Mouse (Mus musculus): ENCODE measurements around the gene Ifnz.
"Not testable (repeated sequence)": the region's sequence is repeated elsewhere in the genome, so short reads cannot be mapped to it uniquely, and the experiment has no call there.

Ifnz gene

DNA sequence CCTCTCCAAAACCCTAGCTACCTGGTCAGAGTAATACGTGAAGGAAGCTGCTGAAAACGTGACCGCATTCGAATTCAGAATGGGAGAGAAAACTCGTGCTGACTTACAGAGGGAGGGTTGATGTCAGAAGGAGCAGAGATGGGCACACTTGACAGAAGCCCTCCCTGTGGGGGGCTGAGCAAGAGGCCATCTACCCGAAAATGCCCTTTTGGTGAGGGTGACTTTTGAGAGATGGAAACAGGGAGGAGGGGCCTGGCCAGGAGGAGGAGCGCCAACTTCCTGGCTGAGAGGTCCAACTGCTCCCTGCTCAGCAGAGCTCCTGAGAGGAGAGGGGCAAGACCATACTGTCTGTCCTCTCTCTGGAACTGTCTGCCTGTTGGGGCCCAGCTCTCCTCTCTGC, at the start of gene Ifnz:
Gene Ifnz (plus strand): TSS at position 301 of the 400 bp plus-strand sequence.
- not testable (repeated sequence) for DNase-seq

DNA sequence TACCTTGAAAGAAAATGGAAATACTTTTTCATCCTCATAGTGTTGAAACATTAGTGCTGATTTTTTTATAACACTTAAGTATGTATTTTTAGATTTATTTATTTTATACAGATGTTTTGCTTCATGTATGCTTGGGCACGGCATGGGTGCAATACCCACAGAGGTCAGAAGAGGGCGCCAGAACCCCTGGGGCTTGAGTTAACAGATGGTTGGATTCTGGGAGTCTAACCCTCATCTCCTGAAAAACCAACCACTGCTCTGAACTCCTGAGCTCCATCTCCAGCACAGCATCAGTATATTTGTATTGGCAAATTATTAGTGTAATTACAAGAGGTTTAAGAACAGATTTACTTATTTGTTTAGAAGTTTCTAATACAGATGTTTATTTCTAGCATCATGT, 43.5 kb upstream of the Ifnz start:
- DNase-seq: peak; percentile 66 to 77

DNA sequence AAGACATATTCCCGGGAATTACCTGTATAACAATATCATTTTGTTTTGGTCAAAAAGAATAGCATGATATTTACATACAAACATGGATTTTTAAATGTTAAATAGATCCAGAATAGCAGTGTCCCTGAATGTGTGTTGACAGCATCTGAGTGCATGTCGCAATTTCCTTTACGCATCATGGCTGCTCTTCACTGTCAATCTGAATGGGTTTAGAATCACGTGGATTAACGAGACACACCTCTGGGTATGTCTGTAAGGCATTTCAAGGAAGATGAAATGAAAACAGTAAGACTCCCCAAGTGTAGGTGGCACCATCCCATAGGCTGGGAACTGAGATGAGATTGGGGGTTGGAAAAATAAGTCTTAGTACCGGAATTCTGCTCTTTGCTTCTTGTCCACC, 42.9 kb upstream of the Ifnz start:
- DNase-seq: no peak

DNA sequence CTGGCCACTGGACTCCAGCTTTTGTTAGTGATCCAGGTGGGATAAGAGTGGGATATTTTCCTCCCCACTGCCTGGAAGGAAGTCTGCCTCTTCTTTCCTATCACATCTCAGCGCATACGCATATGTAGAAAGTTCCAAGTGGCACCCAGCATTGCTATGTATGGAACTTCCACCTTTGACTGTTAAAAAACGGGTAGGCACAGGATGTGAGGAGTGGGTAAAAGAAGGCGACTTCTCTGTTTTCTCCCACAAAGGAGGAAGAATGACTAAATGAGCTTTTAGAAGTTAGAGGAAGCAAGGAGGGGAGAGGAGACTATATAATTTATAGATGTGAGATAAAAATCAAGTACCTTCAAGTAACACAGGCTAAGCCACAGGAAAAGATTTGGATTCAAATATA, 40.5 kb upstream of the Ifnz start:
- DNase-seq: no peak

DNA sequence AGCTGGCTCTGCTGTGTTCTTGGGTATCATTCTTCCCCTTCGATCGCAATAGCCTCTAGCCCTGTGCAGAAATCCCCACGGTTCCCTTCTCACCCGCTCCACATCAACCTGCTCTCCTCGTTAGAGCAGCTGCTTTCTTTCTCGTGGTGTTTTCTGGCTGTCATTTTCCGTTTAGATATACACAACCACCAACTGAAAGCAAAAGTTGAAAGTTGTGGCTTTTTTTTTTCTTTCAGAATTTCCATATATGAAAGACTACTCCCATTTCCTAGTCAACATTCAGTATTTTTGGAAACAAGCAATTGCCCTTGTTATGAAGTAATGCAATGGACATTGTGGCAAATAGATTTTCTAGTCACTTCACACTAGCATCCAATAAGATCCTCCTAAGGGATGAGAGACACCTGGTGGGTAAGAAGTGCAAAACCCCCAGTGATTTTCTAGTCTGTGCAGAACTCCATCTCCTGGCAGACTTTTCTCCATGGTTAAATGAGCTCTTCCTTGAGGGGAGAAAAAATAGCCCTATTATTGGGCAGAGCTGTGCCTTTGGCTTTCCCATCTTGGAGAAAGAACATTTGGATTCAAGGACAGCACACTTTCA, 39.1 kb upstream of the Ifnz start:
- DNase-seq: no peak

DNA sequence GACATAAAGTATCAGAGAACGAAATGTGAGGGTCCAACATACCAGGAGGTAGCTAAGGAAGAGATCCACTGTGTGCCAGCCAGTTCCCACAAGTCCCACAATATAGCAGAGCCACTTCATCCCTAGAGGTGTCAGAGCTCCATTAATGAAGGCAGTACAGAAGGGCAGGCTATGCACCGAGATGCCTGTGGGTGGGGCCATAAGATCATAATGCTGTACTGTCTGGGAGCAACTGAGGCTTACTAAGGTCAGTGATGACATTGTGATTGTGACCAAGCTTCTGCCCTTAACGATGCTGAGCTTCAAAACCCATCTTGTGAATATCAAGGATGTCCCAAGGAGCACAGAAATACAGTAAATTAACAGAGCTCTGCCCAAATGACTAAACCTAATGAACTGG, 37.7 kb upstream of the Ifnz start:
- no peak for DNase-seq

DNA sequence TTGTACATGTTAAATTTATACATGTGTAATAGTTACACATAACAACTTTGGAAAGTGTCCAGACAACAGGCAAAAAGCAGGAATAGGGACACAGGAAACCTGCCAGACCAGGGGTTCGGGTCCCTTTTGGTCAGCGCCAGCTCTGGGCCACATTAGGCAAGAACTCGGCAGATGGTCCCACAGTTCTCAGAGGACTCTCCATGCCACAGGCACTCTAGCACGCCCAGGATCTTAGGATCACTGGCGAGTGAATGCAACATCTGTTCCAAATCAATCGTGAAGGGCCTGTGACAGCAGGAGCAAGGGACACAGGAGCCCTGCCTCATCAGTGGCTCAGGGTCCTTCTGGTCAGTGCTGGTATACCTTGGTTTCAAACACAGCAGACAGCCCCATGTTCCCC, 32.0 kb upstream of the Ifnz start:
- DNase-seq: no peak

DNA sequence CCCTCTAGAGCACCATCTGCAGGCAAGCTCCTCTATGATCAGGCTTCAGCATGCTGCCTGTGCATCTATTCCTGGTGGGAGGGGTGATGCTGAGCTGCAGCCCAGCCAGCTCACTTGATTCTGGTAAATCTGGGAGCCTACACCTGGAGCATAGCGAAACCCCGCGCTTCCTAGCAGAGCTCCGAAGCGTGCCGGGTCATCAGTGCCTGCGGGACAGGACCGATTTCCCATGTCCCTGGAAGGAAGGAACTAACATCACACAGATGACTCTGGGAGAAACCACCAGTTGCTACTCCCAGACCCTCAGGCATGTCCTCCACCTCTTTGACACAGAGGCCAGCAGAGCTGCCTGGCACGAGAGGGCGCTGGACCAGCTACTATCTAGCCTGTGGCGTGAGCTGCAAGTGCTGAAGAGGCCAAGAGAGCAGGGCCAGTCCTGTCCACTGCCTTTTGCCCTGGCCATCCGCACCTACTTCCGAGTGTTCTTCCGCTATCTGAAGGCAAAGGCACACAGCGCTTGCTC, 27.1 kb upstream of the Ifnz start, which contains the start of gene Gm13271:
Gene Gm13271 (plus strand): TSS at position 51 of the 523 bp plus-strand sequence.
- peak; percentile 67 to 75 for DNase-seq

DNA sequence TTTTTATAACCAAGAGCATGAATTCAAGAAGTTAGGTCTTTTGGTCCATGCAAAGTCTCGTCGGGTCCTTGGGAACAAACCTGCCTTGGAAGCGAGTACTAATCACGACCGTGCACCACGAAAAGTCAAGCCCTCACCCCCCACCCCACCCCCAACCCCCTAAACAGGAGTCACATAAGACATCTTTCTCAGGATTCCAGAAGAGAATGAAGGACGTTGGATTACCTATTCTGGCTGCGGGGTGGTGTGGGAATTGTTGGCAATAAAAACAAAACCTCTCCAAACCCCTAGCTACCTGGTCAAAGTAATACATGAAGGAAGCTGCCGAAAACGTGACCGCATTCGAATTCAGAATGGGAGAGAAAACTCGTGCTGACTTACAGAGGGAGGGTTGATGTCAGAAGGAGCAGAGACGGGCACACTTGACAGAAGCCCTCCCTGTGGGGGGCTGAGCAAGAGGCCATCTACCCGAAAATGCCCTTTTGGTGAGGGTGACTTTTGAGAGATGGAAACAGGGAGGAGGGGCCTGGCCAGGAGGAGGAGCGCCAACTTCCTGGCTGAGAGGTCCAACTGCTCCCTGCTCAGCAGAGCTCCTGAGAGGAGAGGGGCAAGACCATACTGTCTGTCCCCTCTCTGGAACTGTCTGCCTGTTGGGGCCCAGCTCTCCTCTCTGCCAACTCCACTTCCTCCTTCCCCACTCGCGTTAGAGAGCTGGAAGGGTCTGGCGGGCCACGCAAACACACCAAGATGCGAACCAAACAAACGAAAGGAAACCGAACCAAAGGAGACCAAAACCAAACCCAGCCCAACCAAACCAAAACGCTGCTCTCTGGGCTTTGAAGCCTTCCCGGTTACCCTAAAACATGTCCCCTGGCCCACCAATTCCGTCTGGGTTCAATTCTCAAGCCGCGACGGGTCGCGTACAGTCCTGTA, 25.1 kb upstream of the Ifnz start:
- DNase-seq: peak in 1 of 2 experiments; percentile 20

DNA sequence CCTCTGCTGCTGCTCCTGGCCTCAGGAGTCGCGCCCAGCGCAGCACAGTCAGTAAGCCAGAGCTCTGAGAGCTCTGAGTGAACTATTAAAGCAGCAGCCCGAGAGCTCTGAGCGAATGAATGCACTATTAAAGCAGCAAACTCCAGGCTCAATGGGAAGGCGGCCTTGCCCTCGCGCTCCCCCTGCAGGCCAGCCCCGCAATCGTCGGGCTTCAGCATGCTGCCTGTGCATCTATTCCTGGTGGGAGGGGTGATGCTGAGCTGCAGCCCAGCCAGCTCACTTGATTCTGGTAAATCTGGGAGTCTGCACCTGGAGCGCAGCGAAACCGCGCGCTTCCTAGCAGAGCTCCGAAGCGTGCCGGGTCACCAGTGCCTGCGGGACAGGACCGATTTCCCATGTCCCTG, 24.3 kb upstream of the Ifnz start:
- peak; percentile 90 to 93 for DNase-seq

DNA sequence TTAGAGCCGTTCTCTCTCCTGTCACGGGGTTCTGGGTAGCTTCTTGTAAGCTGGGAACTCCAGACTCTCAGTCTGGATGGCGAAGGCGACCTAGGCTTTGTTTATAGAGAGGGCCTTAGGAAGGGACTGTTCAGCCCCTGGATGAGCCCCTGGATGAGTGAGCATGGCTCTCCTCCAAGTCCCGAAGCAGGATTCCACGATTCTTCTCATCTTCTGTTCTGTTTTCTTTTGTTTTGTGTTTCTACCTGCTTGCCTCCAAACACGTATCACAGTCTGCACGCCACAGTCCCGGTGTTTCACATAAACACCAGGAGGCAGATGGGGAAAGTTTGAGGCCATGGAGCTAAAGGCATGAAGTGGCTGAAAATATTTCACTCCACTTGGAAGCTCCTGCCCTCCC, 23.2 kb upstream of the Ifnz start:
- not testable (repeated sequence) for DNase-seq

DNA sequence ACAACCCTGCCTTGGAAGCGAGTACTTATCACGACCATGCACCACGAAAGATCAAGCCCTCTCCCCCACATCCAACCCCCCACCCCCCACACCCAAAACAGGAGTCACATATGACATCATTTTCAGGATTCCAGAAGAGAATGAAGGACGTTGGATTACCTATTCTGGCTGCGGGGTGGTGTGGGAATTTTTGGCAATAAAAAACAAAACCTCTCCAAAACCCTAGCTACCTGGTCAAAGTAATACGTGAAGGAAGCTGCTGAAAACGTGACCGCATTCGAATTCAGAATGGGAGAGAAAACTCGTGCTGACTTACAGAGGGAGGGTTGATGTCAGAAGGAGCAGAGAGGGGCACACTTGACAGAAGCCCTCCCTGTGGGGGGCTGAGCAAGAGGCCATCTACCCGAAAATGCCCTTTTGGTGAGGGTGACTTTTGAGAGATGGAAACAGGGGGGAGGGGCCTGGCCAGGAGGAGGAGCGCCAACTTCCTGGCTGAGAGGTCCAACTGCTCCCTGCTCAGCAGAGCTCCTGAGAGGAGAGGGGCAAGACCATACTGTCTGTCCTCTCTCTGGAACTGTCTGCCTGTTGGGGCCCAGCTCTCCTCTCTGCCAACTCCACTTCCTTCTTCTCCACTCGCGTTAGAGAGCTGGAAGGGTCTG, 22.2 kb upstream of the Ifnz start, which contains the start of gene Gm13283:
Gene Gm13283 (plus strand): TSS at position 510 of the 659 bp plus-strand sequence.
- peak; percentile 37 to 39 for DNase-seq

DNA sequence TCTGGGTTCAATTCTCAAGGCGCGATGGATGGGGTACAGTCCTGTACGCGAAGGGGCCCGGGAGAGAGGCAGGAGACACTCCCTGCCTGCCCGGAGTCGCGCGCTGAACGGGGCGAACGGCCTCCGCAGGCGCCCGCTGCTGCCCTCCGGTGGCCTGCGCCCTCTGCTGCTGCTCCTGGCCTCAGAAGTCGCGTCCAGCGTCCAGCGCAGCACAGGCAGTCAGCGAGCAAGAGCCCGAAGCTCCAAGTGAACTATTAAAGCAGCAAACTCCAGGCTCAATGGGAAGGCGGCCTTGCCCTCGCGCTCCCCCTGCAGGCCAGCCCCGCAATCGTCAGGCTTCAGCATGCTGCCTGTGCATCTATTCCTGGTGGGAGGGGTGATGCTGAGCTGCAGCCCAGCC, 21.5 kb upstream of the Ifnz start:
- peak; percentile 71 to 79 for DNase-seq

DNA sequence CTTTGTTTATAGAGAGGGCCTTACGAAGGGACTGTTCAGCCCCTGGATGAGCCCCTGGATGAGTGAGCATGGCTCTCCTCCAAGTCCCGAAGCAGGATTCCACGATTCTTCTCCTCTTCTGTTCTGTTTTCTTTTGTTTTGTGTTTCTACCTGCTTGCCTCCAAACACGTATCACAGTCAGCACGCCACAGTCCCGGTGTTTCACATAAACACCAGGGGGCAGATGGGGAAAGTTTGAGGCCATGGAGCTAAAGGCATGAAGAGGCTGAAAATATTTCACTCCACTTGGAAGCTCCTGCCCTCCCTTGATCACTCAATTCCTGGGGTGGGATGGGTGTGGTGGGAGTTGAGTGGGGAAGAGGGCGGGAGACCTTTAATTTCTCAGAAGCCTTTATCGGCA, 20.2 kb upstream of the Ifnz start:
- peak; percentile 61 to 65 for DNase-seq

DNA sequence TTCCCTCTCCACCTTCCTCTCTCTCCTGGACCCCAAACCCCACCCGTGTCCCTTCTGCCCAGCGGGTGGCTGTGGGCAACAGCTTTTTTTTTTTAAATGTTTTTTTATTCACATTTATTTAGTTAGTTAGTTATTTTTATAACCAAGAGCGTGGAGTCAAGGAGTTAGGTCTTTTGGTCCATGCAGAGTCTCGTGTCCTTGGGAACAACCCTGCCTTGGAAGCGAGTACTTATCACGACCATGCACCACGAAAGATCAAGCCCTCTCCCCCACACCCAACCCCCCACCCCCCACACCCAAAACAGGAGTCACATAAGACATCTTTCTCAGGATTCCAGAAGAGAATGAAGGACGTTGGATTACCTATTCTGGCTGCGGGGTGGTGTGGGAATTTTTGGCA, 19.6 kb upstream of the Ifnz start:
- peak in 1 of 2 experiments; percentile 33 for DNase-seq

DNA sequence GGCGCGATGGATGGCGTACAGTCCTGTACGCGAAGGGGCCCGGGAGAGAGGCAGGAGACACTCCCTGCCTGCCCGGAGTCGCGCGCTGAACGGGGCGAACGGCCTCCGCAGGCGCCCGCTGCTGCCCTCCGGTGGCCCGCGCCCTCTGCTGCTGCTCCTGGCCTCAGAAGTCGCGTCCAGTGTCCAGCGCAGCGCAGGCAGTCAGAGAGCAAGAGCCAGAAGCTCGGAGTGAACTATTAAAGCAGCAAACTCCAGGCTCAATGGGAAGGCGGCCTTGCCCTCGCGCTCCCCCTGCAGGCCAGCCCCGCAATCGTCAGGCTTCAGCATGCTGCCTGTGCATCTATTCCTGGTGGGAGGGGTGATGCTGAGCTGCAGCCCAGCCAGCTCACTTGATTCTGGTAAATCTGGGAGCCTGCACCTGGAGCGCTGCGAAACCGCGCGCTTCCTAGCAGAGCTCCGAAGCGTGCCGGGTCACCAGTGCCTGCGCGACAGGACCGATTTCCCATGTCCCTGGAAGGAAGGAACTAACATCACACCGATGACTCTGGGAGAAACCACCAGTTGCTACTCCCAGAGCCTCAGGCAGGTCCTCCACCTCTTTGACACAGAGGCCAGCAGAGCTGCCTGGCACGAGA, 18.4 kb upstream of the Ifnz start:
- peak; percentile 47 to 55 for DNase-seq

DNA sequence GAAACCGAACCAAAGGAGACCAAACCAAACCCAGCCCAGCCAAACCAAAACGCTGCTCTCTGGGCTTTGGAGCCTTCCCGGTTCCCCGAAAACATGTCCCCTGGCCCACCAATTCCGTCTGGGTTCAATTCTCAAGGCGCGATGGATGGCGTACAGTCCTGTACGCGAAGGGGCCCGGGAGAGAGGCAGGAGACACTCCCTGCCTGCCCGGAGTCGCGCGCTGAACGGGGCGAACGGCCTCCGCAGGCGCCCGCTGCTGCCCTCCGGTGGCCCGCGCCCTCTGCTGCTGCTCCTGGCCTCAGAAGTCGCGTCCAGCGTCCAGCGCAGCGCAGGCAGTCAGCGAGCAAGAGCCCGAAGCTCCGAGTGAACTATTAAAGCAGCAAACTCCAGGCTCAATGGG, 8.4 kb upstream of the Ifnz start, which contains the start of gene Gm13290:
Gene Gm13290 (plus strand): TSS at position 301 of the 400 bp plus-strand sequence.
- not testable (repeated sequence) for DNase-seq

DNA sequence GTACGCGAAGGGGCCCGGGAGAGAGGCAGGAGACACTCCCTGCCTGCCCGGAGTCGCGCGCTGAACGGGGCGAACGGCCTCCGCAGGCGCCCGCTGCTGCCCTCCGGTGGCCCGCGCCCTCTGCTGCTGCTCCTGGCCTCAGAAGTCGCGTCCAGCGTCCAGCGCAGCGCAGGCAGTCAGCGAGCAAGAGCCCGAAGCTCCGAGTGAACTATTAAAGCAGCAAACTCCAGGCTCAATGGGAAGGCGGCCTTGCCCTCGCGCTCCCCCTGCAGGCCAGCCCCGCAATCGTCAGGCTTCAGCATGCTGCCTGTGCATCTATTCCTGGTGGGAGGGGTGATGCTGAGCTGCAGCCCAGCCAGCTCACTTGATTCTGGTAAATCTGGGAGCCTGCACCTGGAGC, 5.3 kb upstream of the Ifnz start, which contains the start of gene Gm13289:
Gene Gm13289 (plus strand): TSS at position 301 of the 400 bp plus-strand sequence.
- not testable (repeated sequence) for DNase-seq

DNA sequence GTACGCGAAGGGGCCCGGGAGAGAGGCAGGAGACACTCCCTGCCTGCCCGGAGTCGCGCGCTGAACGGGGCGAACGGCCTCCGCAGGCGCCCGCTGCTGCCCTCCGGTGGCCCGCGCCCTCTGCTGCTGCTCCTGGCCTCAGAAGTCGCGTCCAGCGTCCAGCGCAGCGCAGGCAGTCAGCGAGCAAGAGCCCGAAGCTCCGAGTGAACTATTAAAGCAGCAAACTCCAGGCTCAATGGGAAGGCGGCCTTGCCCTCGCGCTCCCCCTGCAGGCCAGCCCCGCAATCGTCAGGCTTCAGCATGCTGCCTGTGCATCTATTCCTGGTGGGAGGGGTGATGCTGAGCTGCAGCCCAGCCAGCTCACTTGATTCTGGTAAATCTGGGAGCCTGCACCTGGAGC, 2.4 kb upstream of the Ifnz start, which contains the start of gene Gm13272:
Gene Gm13272 (plus strand): TSS at position 301 of the 400 bp plus-strand sequence.
- DNase-seq: not testable (repeated sequence)

DNA sequence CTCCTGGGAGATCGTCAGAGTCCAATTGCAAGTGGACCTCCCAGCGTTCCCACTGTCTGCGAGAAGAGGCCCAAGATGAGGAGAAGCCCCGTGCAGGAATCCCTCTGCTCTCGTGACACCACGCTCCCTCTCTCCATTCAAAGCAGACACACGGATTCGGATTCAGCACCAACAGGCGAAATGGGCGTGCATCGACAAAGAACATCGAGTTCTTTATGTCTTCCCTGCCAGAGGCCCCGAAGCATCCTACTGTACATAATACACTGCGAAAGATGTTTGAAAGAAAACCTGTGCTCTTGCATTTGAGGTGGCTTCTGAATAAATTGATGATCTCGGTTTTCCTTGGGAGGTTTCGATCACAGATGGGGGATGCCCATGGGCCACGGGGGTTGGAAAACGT, 1.6 kb upstream of the Ifnz start:
- DNase-seq: peak in 1 of 2 experiments; percentile 3

DNA sequence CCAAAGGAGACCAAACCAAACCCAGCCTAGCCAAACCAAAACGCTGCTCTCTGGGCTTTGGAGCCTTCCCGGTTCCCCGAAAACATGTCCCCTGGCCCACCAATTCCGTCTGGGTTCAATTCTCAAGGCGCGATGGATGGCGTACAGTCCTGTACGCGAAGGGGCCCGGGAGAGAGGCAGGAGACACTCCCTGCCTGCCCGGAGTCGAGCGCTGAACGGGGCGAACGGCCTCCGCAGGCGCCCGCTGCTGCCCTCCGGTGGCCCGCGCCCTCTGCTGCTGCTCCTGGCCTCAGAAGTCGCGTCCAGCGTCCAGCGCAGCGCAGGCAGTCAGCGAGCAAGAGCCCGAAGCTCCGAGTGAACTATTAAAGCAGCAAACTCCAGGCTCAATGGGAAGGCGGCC, 404 bp downstream of the Ifnz start:
- not testable (repeated sequence) for DNase-seq

DNA sequence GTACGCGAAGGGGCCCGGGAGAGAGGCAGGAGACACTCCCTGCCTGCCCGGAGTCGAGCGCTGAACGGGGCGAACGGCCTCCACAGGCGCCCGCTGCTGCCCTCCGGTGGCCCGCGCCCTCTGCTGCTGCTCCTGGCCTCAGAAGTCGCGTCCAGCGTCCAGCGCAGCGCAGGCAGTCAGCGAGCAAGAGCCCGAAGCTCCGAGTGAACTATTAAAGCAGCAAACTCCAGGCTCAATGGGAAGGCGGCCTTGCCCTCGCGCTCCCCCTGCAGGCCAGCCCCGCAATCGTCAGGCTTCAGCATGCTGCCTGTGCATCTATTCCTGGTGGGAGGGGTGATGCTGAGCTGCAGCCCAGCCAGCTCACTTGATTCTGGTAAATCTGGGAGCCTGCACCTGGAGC, 3.5 kb downstream of the Ifnz start, which contains the start of gene Gm13276:
Gene Gm13276 (plus strand): TSS at position 301 of the 400 bp plus-strand sequence.
- not testable (repeated sequence) for DNase-seq

Measured in cerebellum, postnatal 25 days (tissue).